Comparison of ENCODE assay signal across 19 mouse cellular contexts in the genomic region with DNA sequence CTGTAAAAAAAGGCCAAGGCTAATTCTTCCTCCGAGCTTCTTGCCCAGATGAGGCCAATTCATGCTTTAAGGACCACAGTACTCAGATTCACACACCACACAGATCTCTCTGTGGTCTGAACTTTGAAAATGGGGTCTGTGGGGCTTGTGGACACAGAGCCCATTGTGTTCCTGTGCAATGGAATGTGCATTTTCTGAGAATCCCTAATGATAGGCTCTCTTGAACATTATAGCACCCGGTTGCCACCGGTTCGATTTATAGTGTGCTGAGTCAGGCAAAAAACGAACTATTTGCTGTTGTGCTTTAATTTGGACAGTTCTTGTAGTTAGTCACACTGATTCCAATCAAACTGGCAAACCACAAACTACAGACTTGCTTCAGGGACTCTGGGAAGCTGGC.
DNase-seq lines count a peak whose midpoint lies in the region; ATAC-seq and TF ChIP-seq lines count a peak whose summit lies in the region.
"Had no signal": no experiment of that assay in that cellular context is flagged by ENCODE, and none has a peak within 500 bp of the region (broad histone marks: within the 10 kb centered on the region; RNA-seq: fewer than 3 reads in every experiment).

No protein-coding gene starts in this region.

- H3K9me3 ChIP-seq in forebrain, postnatal 0 days (ENCODE audit: low read length), result no peaks in the 10 kb centered on the region
- H3K9me3 ChIP-seq in forebrain, embryonic 14.5 days (replicated peaks; ENCODE audit: control insufficient read depth, low read length), result no peaks in the 10 kb centered on the region
- no peaks in the 10 kb centered on the region for H3K9me3 ChIP-seq in embryonic facial prominence, embryonic 14.5 days (ENCODE audit: control insufficient read depth, low read length)
- no peaks in the 10 kb centered on the region for H3K9me3 ChIP-seq in limb, embryonic 12.5 days
- H3K9me3 ChIP-seq: forebrain, embryonic 10.5 days; heart, embryonic 15.5 days; lung, embryonic 15.5 days; midbrain, embryonic 15.5 days had no signal

- H3K4me3 ChIP-seq in forebrain, postnatal 0 days (ENCODE audit: low read depth, low read length), result no peak overlapping the region
- H3K4me3 ChIP-seq in forebrain, embryonic 14.5 days (ENCODE audit: low read depth, low read length), result no peak overlapping the region
- no peak overlapping the region for H3K4me3 ChIP-seq in embryonic facial prominence, embryonic 14.5 days (ENCODE audit: low read depth, low read length)
- H3K4me3 ChIP-seq in limb, embryonic 12.5 days (replicated peaks), result no peak overlapping the region
- H3K4me3 ChIP-seq: forebrain, embryonic 10.5 days; heart, embryonic 15.5 days; lung, embryonic 15.5 days; midbrain, embryonic 15.5 days had no signal

- WGBS in forebrain, postnatal 0 days, result 42% methylated on average over 5 of the region's 5 CpGs
- 45% methylated on average over 5 of the region's 5 CpGs for WGBS in forebrain, embryonic 14.5 days
- WGBS in embryonic facial prominence, embryonic 14.5 days, result 56% methylated on average over 5 of the region's 5 CpGs
- WGBS in limb, embryonic 12.5 days, result 32% methylated on average over 5 of the region's 5 CpGs

- no peak overlapping the region for H3K4me2 ChIP-seq in forebrain, postnatal 0 days (ENCODE audit: low read depth)
- no peak overlapping the region for H3K4me2 ChIP-seq in forebrain, embryonic 14.5 days (ENCODE audit: low read length)
- no peak overlapping the region for H3K4me2 ChIP-seq in embryonic facial prominence, embryonic 14.5 days (ENCODE audit: low read depth, low read length)
- no peak overlapping the region for H3K4me2 ChIP-seq in limb, embryonic 12.5 days
- H3K4me2 ChIP-seq: heart, embryonic 15.5 days; liver, embryonic 11.5 days; midbrain, embryonic 15.5 days had no signal

- TF ChIP-seq CTCF in forebrain, postnatal 0 days (IDR thresholded peaks at IDR 0.05; ENCODE audit: low read depth), result no peak

- no peaks in the 10 kb centered on the region for H3K36me3 ChIP-seq in forebrain, postnatal 0 days (ENCODE audit: insufficient read depth)
- no peaks in the 10 kb centered on the region for H3K36me3 ChIP-seq in forebrain, embryonic 14.5 days (ENCODE audit: control insufficient read depth, insufficient read depth, low read length)
- H3K36me3 ChIP-seq in embryonic facial prominence, embryonic 14.5 days (ENCODE audit: control insufficient read depth, insufficient read depth, low read length), result no peaks in the 10 kb centered on the region
- no peaks in the 10 kb centered on the region for H3K36me3 ChIP-seq in limb, embryonic 12.5 days
- H3K36me3 ChIP-seq: forebrain, embryonic 10.5 days; heart, embryonic 15.5 days; lung, embryonic 15.5 days; midbrain, embryonic 15.5 days had no signal

- peaks cover 6% of the 10 kb centered on the region; the same call in 1 of the 2 replicates for H3K4me1 ChIP-seq in forebrain, postnatal 0 days (ENCODE audit: insufficient read depth)
- H3K4me1 ChIP-seq in forebrain, embryonic 14.5 days (ENCODE audit: control insufficient read depth, insufficient read depth, low read length), result peaks cover 8% of the 10 kb centered on the region; the same call in 1 of the 2 replicates
- peaks cover 10% of the 10 kb centered on the region for H3K4me1 ChIP-seq in embryonic facial prominence, embryonic 14.5 days (ENCODE audit: control insufficient read depth, insufficient read depth, low read length)
- H3K4me1 ChIP-seq in limb, embryonic 12.5 days (replicated peaks), result peaks cover 23% of the 10 kb centered on the region

- ATAC-seq in forebrain, postnatal 0 days, result no peak
- ATAC-seq in forebrain, embryonic 14.5 days, result no peak
- ATAC-seq in embryonic facial prominence, embryonic 14.5 days (ENCODE audit: low read depth), result no peak
- peak; percentile 43; the same call in 1 of the 2 replicates for ATAC-seq in limb, embryonic 12.5 days (ENCODE audit: insufficient number of reproducible peaks, insufficient read depth, low FRiP score, low TSS enrichment, low read depth)
- ATAC-seq: inflammation-experienced regulatory T-cells, adult 6 months; midbrain, embryonic 15.5 days had no signal

- no peak for DNase-seq in forebrain, postnatal 0 days
- no peak for DNase-seq in forebrain, embryonic 14.5 days (ENCODE audit: low spot score)
- peak; percentile 74 for DNase-seq in Muller cell, postnatal 12 days (ENCODE audit: inconsistent ontology term)
- peak; percentile 48 for DNase-seq in embryonic facial prominence, embryonic 14.5 days (ENCODE audit: low spot score)
- no peak for DNase-seq in frontal cortex, postnatal 25 days (ENCODE audit: low spot score in 2 of 2)
- DNase-seq in thymus, postnatal 36 days, result no peak
- DNase-seq in ovary, adult 18-20 months (ENCODE audit: low spot score), result no peak
- DNase-seq: adrenal gland, postnatal 25 days; cerebellum, adult 8-10 months; heart, adult 18-20 months; kidney, postnatal 4 days; thymus, postnatal 25 days had no signal

- no peaks in the 10 kb centered on the region for H3K27me3 ChIP-seq in forebrain, postnatal 0 days (ENCODE audit: insufficient read depth, low read length)
- H3K27me3 ChIP-seq in forebrain, embryonic 14.5 days (replicated peaks; ENCODE audit: control insufficient read depth, insufficient read depth, low read length), result no peaks in the 10 kb centered on the region
- H3K27me3 ChIP-seq in embryonic facial prominence, embryonic 14.5 days (replicated peaks; ENCODE audit: control insufficient read depth, insufficient read depth, low read length), result no peaks in the 10 kb centered on the region
- no peaks in the 10 kb centered on the region for H3K27me3 ChIP-seq in limb, embryonic 12.5 days
- H3K27me3 ChIP-seq: heart, embryonic 15.5 days; lung, embryonic 15.5 days; midbrain, embryonic 15.5 days had no signal

- H3K27ac ChIP-seq in forebrain, postnatal 0 days (ENCODE audit: low read depth, low read length), result 0 out of 2 replicates have a peak overlapping the region, but pooled peaks have one; percentile 40
- no peak overlapping the region for H3K27ac ChIP-seq in forebrain, embryonic 14.5 days (ENCODE audit: low read depth, low read length)
- no peak overlapping the region for H3K27ac ChIP-seq in embryonic facial prominence, embryonic 14.5 days (replicated peaks; ENCODE audit: low read depth, low read length)
- H3K27ac ChIP-seq in limb, embryonic 12.5 days, result peak overlapping the region; percentile 83
- H3K27ac ChIP-seq: forebrain, embryonic 10.5 days; midbrain, embryonic 15.5 days had no signal

- H3K9ac ChIP-seq in forebrain, postnatal 0 days, result no peak overlapping the region
- no peak overlapping the region for H3K9ac ChIP-seq in forebrain, embryonic 14.5 days (ENCODE audit: low read length)
- no peak overlapping the region for H3K9ac ChIP-seq in embryonic facial prominence, embryonic 14.5 days (ENCODE audit: low read depth, low read length)
- no peak overlapping the region for H3K9ac ChIP-seq in limb, embryonic 12.5 days (replicated peaks)
- H3K9ac ChIP-seq: heart, embryonic 15.5 days; lung, embryonic 15.5 days; midbrain, embryonic 15.5 days had no signal

Comparison
In these comparisons a context has a peak if more than half of its experiments do, and no peak if none do; other contexts are left out.
1. H3K27ac ChIP-seq: peak in forebrain, postnatal 0 days (single experiment) and limb, embryonic 12.5 days (single experiment); none in forebrain, embryonic 14.5 days (single experiment) and embryonic facial prominence, embryonic 14.5 days (single experiment).
2. DNase-seq: peak in Muller cell, postnatal 12 days (single experiment) and embryonic facial prominence, embryonic 14.5 days (single experiment); none in forebrain, postnatal 0 days (single experiment), forebrain, embryonic 14.5 days (single experiment), frontal cortex, postnatal 25 days (0 of 2), thymus, postnatal 36 days (0 of 2) and ovary, adult 18-20 months (single experiment).